Mouse (Mus musculus) bone marrow macrophage, adult 2 months (primary cell): ENCODE measurements around the gene Bcat1.

Experiments used
- CTCF ChIP-seq: IDR thresholded peaks from 2 replicates; pipeline ENCODE4 v1.5.1; 2012; ENCODE audit warnings: low read depth, mild to moderate bottlenecking, low read length, moderate library complexity
- POLR2A ChIP-seq: IDR thresholded peaks from 2 replicates; pipeline ENCODE4 v1.6.1; 2012; ENCODE audit warnings: mild to moderate bottlenecking, low read depth, low read length, borderline replicate concordance

DNA sequence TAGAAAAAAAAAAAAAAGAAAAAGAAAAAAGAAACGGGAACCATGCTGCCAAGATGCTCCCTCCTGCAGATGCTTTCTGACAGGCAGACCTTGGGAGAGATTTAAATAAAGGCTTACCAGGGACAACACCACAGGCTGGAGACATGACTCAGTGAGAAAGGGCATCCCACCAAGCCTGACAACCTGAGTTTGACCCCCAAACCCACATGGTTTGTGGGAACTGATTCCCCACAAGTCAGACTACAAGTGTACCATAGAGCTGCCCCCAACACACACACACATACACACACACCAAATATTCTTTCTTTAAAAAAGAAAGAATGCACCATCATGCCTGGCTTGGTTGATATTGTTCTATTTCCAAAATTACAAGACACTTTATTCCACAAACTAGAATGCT, 11.9 kb downstream of the Bcat1 start:
- TF ChIP-seq CTCF (no peak), POLR2A (no peak)
